Mouse (Mus musculus) ES-E14 (cell line): ENCODE data around the gene Fkrp. TPM values are rescaled to one million over a fixed set of nuclear protein-coding genes. Genes with fewer than 3 reads are reported as not detected.

Source experiments
- DNase-seq: peaks from one replicate; pipeline ENCODE4 v3.0.0-alpha.2; 2013; ENCODE audit warnings: low read depth, low spot score
- H3K27ac ChIP-seq: 2 replicates; pipeline ENCODE4 v1.5.1; 2012; ENCODE audit warnings: low read depth, mild to moderate bottlenecking, low read length, moderate library complexity, mixed read lengths; ENCODE audit not compliant: poor library complexity, insufficient read depth, severe bottlenecking
- H3K36me3 ChIP-seq: 2 replicates; pipeline ENCODE4 v1.6.1; 2012; ENCODE audit warnings: mild to moderate bottlenecking, low read length, moderate library complexity, mixed read lengths; ENCODE audit not compliant: control insufficient read depth, poor library complexity, insufficient read depth, severe bottlenecking
- H3K4me1 ChIP-seq, 2 experiments: fragments of 150-350 bp in 1 of 2; sonication (generic) in 1 of 2; 2 replicates each; pipeline ENCODE4 v1.6.1; 2012; ENCODE audit warnings: low read length in 2 of 2, mild to moderate bottlenecking in 1 of 2, mixed read lengths in 1 of 2; ENCODE audit not compliant: control insufficient read depth in 2 of 2, insufficient read depth in 2 of 2, poor library complexity in 1 of 2
- H3K4me3 ChIP-seq, 2 experiments: fragments of 150-350 bp in 1 of 2; sonication (generic) in 1 of 2; 2 replicates each; pipeline ENCODE4 v1.5.1; 2012; ENCODE audit warnings: low read length in 2 of 2, low read depth in 1 of 2, mild to moderate bottlenecking in 1 of 2, mixed read lengths in 1 of 2; ENCODE audit not compliant: insufficient read depth in 1 of 2, poor library complexity in 1 of 2, severe bottlenecking in 1 of 2
- H3K9ac ChIP-seq: 2 replicates; pipeline ENCODE4 v1.6.1; 2012; ENCODE audit warnings: low read depth, mild to moderate bottlenecking, low read length, mixed read lengths; ENCODE audit not compliant: poor library complexity, insufficient read depth, severe bottlenecking
- H3K9me3 ChIP-seq: fragments of 150-350 bp; sonication (generic); 2 replicates; pipeline ENCODE4 v1.6.1; 2012; ENCODE audit warnings: low read depth, mild to moderate bottlenecking, low read length; ENCODE audit not compliant: control insufficient read depth, insufficient read depth
- CHD2 ChIP-seq: IDR thresholded peaks from 2 replicates; pipeline ENCODE4 v1.6.1; 2014; ENCODE audit warnings: mild to moderate bottlenecking, low read depth, low read length, inconsistent platforms
- HCFC1 ChIP-seq: IDR thresholded peaks from 2 replicates; pipeline ENCODE4 v1.6.1; 2012; ENCODE audit warnings: low read length, inconsistent platforms, borderline replicate concordance; ENCODE audit not compliant: insufficient read depth
- MAFK ChIP-seq: IDR thresholded peaks from 2 replicates; pipeline ENCODE4 v1.6.1; 2014; ENCODE audit warnings: mild to moderate bottlenecking, low read depth, low read length, inconsistent platforms; ENCODE audit not compliant: insufficient read depth
- ZC3H11A ChIP-seq: IDR thresholded peaks from 2 replicates; pipeline ENCODE4 v1.6.1; 2012; ENCODE audit warnings: low read depth, mild to moderate bottlenecking, inconsistent platforms, low read length, borderline replicate concordance
- ZNF384 ChIP-seq: IDR thresholded peaks from 2 replicates; pipeline ENCODE4 v1.6.1; 2012; ENCODE audit warnings: low read depth, low read length, inconsistent platforms
- in situ Hi-C, 2 experiments: fragments of 600-800 bp; cut with MboI; formaldehyde crosslinking; loops; one replicate each; pipeline ENCODE4 v1.15.1; 2025; ENCODE audit warnings: low sequenced_read_pairs in 2 of 2, inconsistent platforms in 1 of 2; ENCODE audit not compliant: unreplicated experiment in 2 of 2
- total RNA-seq: library from RNA; depleted of rRNA; stranded (reverse); fragments of 300-350 nt; gene quantifications from 2 replicates; pipeline ENCODE4 v1.2.3, GENCODE M21; 2012

Fkrp gene
- total RNA-seq, 1 experiment: 12.8 TPM

- peaks cover 0 to 15% of the 10 kb centered on the region in 2 experiments; a peak in 2 of 4 replicates for H3K4me1 ChIP-seq
- in situ Hi-C loops: no loop called here
- TF ChIP-seq ZNF384 (no peak), MAFK (no peak), ZC3H11A (no peak), CHD2 (no peak), HCFC1 (no peak)
- no peak overlapping the region for H3K27ac ChIP-seq
- no peaks in the 10 kb centered on the region for H3K9me3 ChIP-seq
- DNase-seq: no peak
- peaks cover 7% of the 10 kb centered on the region; the same call in 1 of the 2 replicates for H3K36me3 ChIP-seq
- no peak overlapping the region for H3K4me3 ChIP-seq
- no peak overlapping the region for H3K9ac ChIP-seq
Observed at GRCm38 (mm10) chr7:16851636-16852035, 35.1 kb upstream of the Fkrp start.

GRCm38 (mm10) chr7:16848579-16848978 lies 32.0 kb upstream of the Fkrp start:
- peak; percentile 49 for DNase-seq
- in situ Hi-C loops: no loop called here
- no peak overlapping the region for H3K9ac ChIP-seq
- peaks cover 0 to 19% of the 10 kb centered on the region in 2 experiments; a peak in 2 of 4 replicates for H3K4me1 ChIP-seq
- no peak overlapping the region for H3K27ac ChIP-seq
- H3K36me3 ChIP-seq: no peaks in the 10 kb centered on the region; the same call in 1 of the 2 replicates
- TF ChIP-seq ZNF384 (no peak), MAFK (no peak), CHD2 (no peak), HCFC1 (no peak), ZC3H11A (no peak)
- no peaks in the 10 kb centered on the region for H3K9me3 ChIP-seq
- peak overlapping the region in 1 of 2 experiments; percentile 35; a peak in 1 of 4 replicates for H3K4me3 ChIP-seq

- DNase-seq: no peak
- Histone ChIP-seq H3K9me3 (no peaks in the 10 kb centered on the region), H3K4me1 (peaks cover 3 to 14% of the 10 kb centered on the region in 2 experiments; a peak in 3 of 4 replicates), H3K9ac (no peak overlapping the region), H3K36me3 (no peaks in the 10 kb centered on the region; the same call in 1 of the 2 replicates), H3K4me3 (no peak overlapping the region), H3K27ac (no peak overlapping the region)
- TF ChIP-seq ZNF384: no peak
- TF ChIP-seq HCFC1: no peak
- TF ChIP-seq MAFK: no peak
- no peak for TF ChIP-seq ZC3H11A
- no peak for TF ChIP-seq CHD2
- in situ Hi-C loops: no loop called here
Observed at GRCm38 (mm10) chr7:16847507-16847906, 31.0 kb upstream of the Fkrp start.

GRCm38 (mm10) chr7:16846775-16847174 lies 30.2 kb upstream of the Fkrp start:
- Histone ChIP-seq H3K4me1 (peaks cover 3 to 14% of the 10 kb centered on the region in 2 experiments; a peak in 3 of 4 replicates), H3K9me3 (no peaks in the 10 kb centered on the region), H3K27ac (no peak overlapping the region), H3K9ac (no peak overlapping the region), H3K36me3 (no peaks in the 10 kb centered on the region; the same call in 1 of the 2 replicates), H3K4me3 (no peak overlapping the region)
- DNase-seq: no peak
- TF ChIP-seq HCFC1 (no peak), MAFK (no peak), ZNF384 (no peak), CHD2 (no peak), ZC3H11A (no peak)
- in situ Hi-C loops: no loop called here

- in situ Hi-C loops: no loop called here
- TF ChIP-seq ZNF384: no peak
- TF ChIP-seq MAFK: no peak
- TF ChIP-seq ZC3H11A: no peak
- no peak for TF ChIP-seq CHD2
- TF ChIP-seq HCFC1: no peak
- Histone ChIP-seq H3K4me1 (peaks cover 3 to 20% of the 10 kb centered on the region in 2 experiments; a peak in 3 of 4 replicates), H3K36me3 (peaks cover 4% of the 10 kb centered on the region; the same call in 1 of the 2 replicates), H3K9me3 (no peaks in the 10 kb centered on the region), H3K9ac (peak overlapping the region; percentile 12; the same call in 1 of the 2 replicates), H3K27ac (no peak overlapping the region), H3K4me3 (peak overlapping the region; percentile 45 to 54; a peak in 2 of 4 replicates)
- DNase-seq: no peak
Observed at GRCm38 (mm10) chr7:16845820-16846167, 29.3 kb upstream of the Fkrp start.
